Mouse (Mus musculus) thymus, adult 2 months (tissue): ENCODE results near the gene 4930578C19Rik. TPM values are rescaled to one million over a fixed set of nuclear protein-coding genes. Genes with fewer than 3 reads are reported as not detected.
A peak's percentile ranks its signal among the peaks of the same experiment; 100 is the strongest.

Source experiments
- DNase-seq: peaks from one replicate; pipeline ENCODE4 v3.0.0; 2021
- H3K27ac ChIP-seq: fragments of 200-500 bp; 2 replicates; pipeline ENCODE4 v1.5.1; 2012; ENCODE audit warnings: low read length, control low read depth; ENCODE audit not compliant: control insufficient read depth, insufficient read depth
- H3K27me3 ChIP-seq: fragments of 200-500 bp; 2 replicates; pipeline ENCODE4 v1.6.1; 2012; ENCODE audit warnings: mild to moderate bottlenecking, low read length, moderate library complexity, mixed read lengths; ENCODE audit not compliant: control insufficient read depth, insufficient read depth
- H3K36me3 ChIP-seq: fragments of 200-500 bp; 2 replicates; pipeline ENCODE4 v1.6.1; 2012; ENCODE audit warnings: mild to moderate bottlenecking, low read length, moderate library complexity; ENCODE audit not compliant: control insufficient read depth, insufficient read depth
- H3K4me1 ChIP-seq: fragments of 200-500 bp; replicated peaks from 2 replicates; pipeline ENCODE4 v1.6.1; 2012; ENCODE audit warnings: low read length; ENCODE audit not compliant: control insufficient read depth, insufficient read depth
- H3K4me3 ChIP-seq: fragments of 200-500 bp; 2 replicates; pipeline ENCODE4 v1.5.1; 2012; ENCODE audit warnings: mild to moderate bottlenecking, low read length, control low read depth, moderate library complexity; ENCODE audit not compliant: control insufficient read depth, insufficient read depth
- CTCF ChIP-seq: fragments of 200-500 bp; IDR thresholded peaks from 2 replicates; pipeline ENCODE4 v1.5.1; 2012; ENCODE audit warnings: mild to moderate bottlenecking, control low read depth, low read length, moderate library complexity, borderline replicate concordance; ENCODE audit not compliant: control insufficient read depth, poor library complexity, insufficient read depth; ENCODE audit errors: extremely low read depth
- POLR2A ChIP-seq: fragments of 200-500 bp; IDR thresholded peaks from 2 replicates; pipeline ENCODE4 v1.6.1; 2012; ENCODE audit warnings: mild to moderate bottlenecking, low read length, control low read depth, moderate library complexity; ENCODE audit not compliant: control insufficient read depth, poor library complexity, insufficient read depth; ENCODE audit errors: extremely low read depth
- WGBS: fragments of 180-500 bp; shearing (Covaris S2); methylation state at CpG from one replicate; pipeline ENCODE4 v1.1.7; 2018; 5-methylcytosine and 5-hydroxymethylcytosine counted together
- polyA plus RNA-seq: library from polyadenylated mRNA; depleted of rRNA; stranded (reverse); fragments of >200 nt; gene quantifications from 2 replicates; pipeline ENCODE4 v1.2.3, GENCODE M21; 2012; rRNA removed

Gene 4930578C19Rik
- 1.1 and 1.2 TPM in 2 replicates for polyA plus RNA-seq

- H3K36me3 ChIP-seq = no peaks in the 10 kb centered on the region
- no peaks in the 10 kb centered on the region for H3K27me3 ChIP-seq
- TF ChIP-seq POLR2A (no peak), CTCF (no peak)
- WGBS = 47% methylated on average over 8 of the region's 8 CpGs
- no peaks in the 10 kb centered on the region for H3K4me1 ChIP-seq
- no peak for DNase-seq
- no peak within 1 kb of the TSS for H3K27ac ChIP-seq
- no peak within 1 kb of the TSS for H3K4me3 ChIP-seq
These were observed at the start of gene 4930578C19Rik for GRCm38 (mm10) chrX:18461198-18461601. Gene 4930578C19Rik, minus strand, starts transcription at chrX:18461397.

- DNase-seq = no peak
- H3K4me3 ChIP-seq = no peak overlapping the region
- H3K4me1 ChIP-seq = no peaks in the 10 kb centered on the region
- 10% methylated on average over 1 of the region's 1 CpGs for WGBS
- H3K36me3 ChIP-seq = no peaks in the 10 kb centered on the region
- H3K27me3 ChIP-seq = no peaks in the 10 kb centered on the region
- H3K27ac ChIP-seq = no peak overlapping the region
- TF ChIP-seq POLR2A (no peak), CTCF (no peak)
These were observed 6.5 kb upstream of the 4930578C19Rik start for GRCm38 (mm10) chrX:18467690-18468089.

GRCm38 (mm10) chrX:18462879-18463278 lies 1.7 kb upstream of the 4930578C19Rik start:
- 89% methylated on average over 1 of the region's 1 CpGs for WGBS
- TF ChIP-seq POLR2A (no peak), CTCF (no peak)

GRCm38 (mm10) chrX:18451559-18451958 lies 9.6 kb downstream of the 4930578C19Rik start:
- no peak for DNase-seq
- Histone ChIP-seq H3K4me3 (no peak overlapping the region), H3K4me1 (no peaks in the 10 kb centered on the region), H3K27me3 (no peaks in the 10 kb centered on the region), H3K36me3 (no peaks in the 10 kb centered on the region), H3K27ac (no peak overlapping the region)
- no peak for TF ChIP-seq POLR2A
- no peak for TF ChIP-seq CTCF
- WGBS = 70% methylated on average over 1 of the region's 1 CpGs

More at GRCm38 (mm10) chrX:18462879-18463278, 1.7 kb upstream of the 4930578C19Rik start:
- Histone ChIP-seq H3K4me3 (no peak overlapping the region), H3K27ac (no peak overlapping the region), H3K4me1 (no peaks in the 10 kb centered on the region), H3K36me3 (no peaks in the 10 kb centered on the region), H3K27me3 (no peaks in the 10 kb centered on the region)
- DNase-seq = no peak

GRCm38 (mm10) chrX:18442066-18442465 lies 19.1 kb downstream of the 4930578C19Rik start:
- Histone ChIP-seq H3K4me1 (no peaks in the 10 kb centered on the region), H3K27me3 (no peaks in the 10 kb centered on the region), H3K4me3 (no peak overlapping the region), H3K36me3 (no peaks in the 10 kb centered on the region), H3K27ac (no peak overlapping the region)
- TF ChIP-seq CTCF (no peak), POLR2A (no peak)
- DNase-seq = peak; percentile 1
- WGBS = 36% methylated on average over 5 of the region's 5 CpGs

- H3K36me3 ChIP-seq = no peaks in the 10 kb centered on the region
- H3K27me3 ChIP-seq = no peaks in the 10 kb centered on the region
- H3K4me1 ChIP-seq = no peaks in the 10 kb centered on the region
- TF ChIP-seq CTCF = no peak
- TF ChIP-seq POLR2A = no peak
- H3K27ac ChIP-seq = no peak overlapping the region
- no peak for DNase-seq
- H3K4me3 ChIP-seq = no peak overlapping the region
- WGBS = 96% methylated on average over 3 of the region's 3 CpGs
These were observed 35.7 kb downstream of the 4930578C19Rik start for GRCm38 (mm10) chrX:18425451-18425850.

- H3K4me3 ChIP-seq = no peak overlapping the region
- no peaks in the 10 kb centered on the region for H3K4me1 ChIP-seq
- TF ChIP-seq POLR2A (no peak), CTCF (no peak)
- no peaks in the 10 kb centered on the region for H3K36me3 ChIP-seq
- no peaks in the 10 kb centered on the region for H3K27me3 ChIP-seq
- no peak overlapping the region for H3K27ac ChIP-seq
- DNase-seq = no peak
- 95% methylated on average over 4 of the region's 4 CpGs for WGBS
These were observed 38.0 kb downstream of the 4930578C19Rik start for GRCm38 (mm10) chrX:18423206-18423605.
